Mouse (Mus musculus): ENCODE measurements around the gene Wfdc2. TPM values are rescaled to one million over a fixed set of nuclear protein-coding genes. Genes with fewer than 3 reads are reported as not detected.
A peak's percentile ranks its signal among the peaks of the same experiment; 100 is the strongest.
"Not testable (repeated sequence)": the region's sequence is repeated elsewhere in the genome, so short reads cannot be mapped to it uniquely, and the experiment has no call there.

The Wfdc2 gene
- total RNA-seq, 2 experiments from 2014 or later = 2.1 TPM; not detected in 1

DNA sequence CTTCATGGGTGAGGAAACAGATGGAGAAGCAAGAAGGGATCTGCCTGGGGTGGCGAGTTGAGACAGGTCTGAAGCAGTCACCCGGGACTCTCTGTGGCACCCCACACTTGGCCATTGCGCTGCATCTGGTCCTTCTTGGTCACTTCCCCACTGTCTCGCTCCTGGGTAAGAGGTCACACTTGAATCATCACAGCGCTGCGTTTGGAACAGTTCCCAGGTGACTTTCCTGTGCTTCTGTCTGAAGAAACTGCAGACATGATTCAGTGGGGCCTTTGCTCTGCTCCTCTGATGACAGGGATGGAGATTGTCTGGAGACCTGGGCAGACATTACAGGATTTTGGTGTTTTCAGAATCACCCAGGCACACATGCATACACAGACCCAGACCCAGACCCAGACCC is 46.6 kb downstream of the Wfdc2 start:
- DNase-seq = peak; percentile 8
- intact Hi-C loops (cut with DNase I) = no loop called here

DNA sequence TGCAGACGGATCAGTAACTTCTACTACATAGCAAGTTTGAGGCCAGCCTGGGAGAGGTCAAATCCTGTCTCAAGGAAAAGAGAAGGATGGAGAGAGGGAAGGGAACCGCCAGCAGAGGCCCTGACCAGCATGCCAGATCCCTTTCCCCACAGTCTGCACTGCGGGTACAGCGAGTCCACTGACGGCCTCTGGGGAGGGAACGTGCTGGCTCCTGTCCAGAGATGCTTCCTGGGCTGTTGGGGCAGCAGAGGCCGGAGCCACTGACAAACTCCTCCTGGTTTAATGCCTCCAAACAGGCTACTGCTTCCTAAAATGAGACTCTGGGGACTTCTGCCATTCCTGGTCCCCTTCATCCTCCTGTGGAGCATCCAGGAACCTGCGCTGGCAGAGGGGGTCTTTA is 51.3 kb downstream of the Wfdc2 start, which contains the start of the genes Wfdc6b and Wfdc8:
Gene Wfdc6b, plus strand, starts transcription at position 52 of the 400 bp plus-strand sequence.
Gene Wfdc8, minus strand, starts transcription at position 156 of the 400 bp plus-strand sequence.
- DNase-seq = peak; percentile 55

DNA sequence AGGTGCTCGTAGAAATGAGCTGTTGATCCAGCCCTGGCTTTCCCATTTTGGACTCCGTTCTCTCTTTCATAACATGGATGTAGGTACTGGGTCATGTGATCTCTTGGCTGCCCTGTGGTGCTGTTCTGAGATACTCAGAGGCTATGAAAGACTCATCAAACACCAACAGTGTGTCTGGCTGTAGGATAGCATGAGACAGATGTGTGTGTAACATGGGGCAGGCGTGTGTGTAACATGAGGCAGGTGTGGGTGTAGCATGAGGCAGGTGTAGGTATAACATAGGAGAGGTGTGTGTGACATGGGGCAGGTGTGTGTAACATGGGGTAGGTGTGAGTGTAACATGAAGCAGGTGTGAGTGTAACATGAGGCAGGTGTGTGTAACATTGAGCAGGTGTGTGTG is 53.2 kb downstream of the Wfdc2 start:
- DNase-seq = no peak
- intact Hi-C loops (cut with DNase I) = no loop called here

More for the DNA sequence above, 51.3 kb downstream of the Wfdc2 start, which contains the start of the genes Wfdc6b and Wfdc8:
- intact Hi-C loops (cut with DNase I) = not testable (repeated sequence)

Other genes starting within 250 kb of the Wfdc2 start
- gene Svs6, start 245.7 kb upstream of the Wfdc2 start, total RNA-seq (2021) = not detected
- not detected for gene Svs5, start 229.7 kb upstream of the Wfdc2 start, total RNA-seq (2021)
- gene Slpi, start 173.3 kb upstream of the Wfdc2 start, total RNA-seq (2021) = under 1 TPM in 1 of 2 experiments, not detected in 1; 0.94 TPM
- gene Rbpjl, start 159.3 kb upstream of the Wfdc2 start, total RNA-seq (2021) = under 1 TPM; 0.24 to 0.40 TPM
- gene Matn4, start 157.3 kb upstream of the Wfdc2 start, total RNA-seq (2021) = 1 to 10 TPM; 9.6 to 9.8 TPM
- gene Sdc4, start 118.5 kb upstream of the Wfdc2 start, total RNA-seq (2021) = 10 to 100 TPM in 1 of 2 experiments, 1 to 10 TPM in 1; 9.6 to 12.6 TPM
- 10 to 100 TPM; 42.5 to 45.8 TPM for gene Sys1, start 105.4 kb upstream of the Wfdc2 start, total RNA-seq (2021)
- gene Gm20458, start 101.4 kb upstream of the Wfdc2 start, total RNA-seq (2021) = 1 to 10 TPM in 1 of 2 experiments, not detected in 1; 2.9 TPM
- gene Trp53tg5, start 88.7 kb upstream of the Wfdc2 start, total RNA-seq (2021) = not detected
- gene Dbndd2, start 76.3 kb upstream of the Wfdc2 start, total RNA-seq (2021) = 10 to 100 TPM; 32.6 to 33.5 TPM
- gene Pigt, start 64.9 kb upstream of the Wfdc2 start, total RNA-seq (2021) = 100 to 1,000 TPM; 109 to 113 TPM
- not detected for gene Spint3, start 11.0 kb downstream of the Wfdc2 start, total RNA-seq (2021)
- gene Wfdc6a, start 23.0 kb downstream of the Wfdc2 start, total RNA-seq (2021) = not detected
- not detected for gene Eppin, start 31.2 kb downstream of the Wfdc2 start, total RNA-seq (2021)
- gene Wfdc6b, start 51.1 kb downstream of the Wfdc2 start, total RNA-seq (2021) = under 1 TPM in 1 of 2 experiments, not detected in 1; 0.40 TPM
- gene Wfdc8, start 51.2 kb downstream of the Wfdc2 start, total RNA-seq (2021) = not detected
- not detected for gene Wfdc16, start 76.4 kb downstream of the Wfdc2 start, total RNA-seq (2021)
- not detected for gene Wfdc10, start 93.6 kb downstream of the Wfdc2 start, total RNA-seq (2021)
- not detected for gene Wfdc9, start 94.2 kb downstream of the Wfdc2 start, total RNA-seq (2021)
- gene Wfdc11, start 111.7 kb downstream of the Wfdc2 start, total RNA-seq (2021) = not detected
- not detected for gene Wfdc13, start 122.7 kb downstream of the Wfdc2 start, total RNA-seq (2021)
- gene Spint4, start 136.1 kb downstream of the Wfdc2 start, total RNA-seq (2021) = not detected
- gene Spint5, start 152.9 kb downstream of the Wfdc2 start, total RNA-seq (2021) = not detected
- 1 to 10 TPM in 1 of 2 experiments, under 1 TPM in 1; 0.60 to 1.1 TPM for gene Wfdc3, start 183.5 kb downstream of the Wfdc2 start, total RNA-seq (2021)
- 10 to 100 TPM; 35.8 to 38.1 TPM for gene Dnttip1, start 183.6 kb downstream of the Wfdc2 start, total RNA-seq (2021)
- 10 to 100 TPM; 10.8 to 14.3 TPM for gene Ube2c, start 207.5 kb downstream of the Wfdc2 start, total RNA-seq (2021)
- gene Tnnc2, start 217.6 kb downstream of the Wfdc2 start, total RNA-seq (2021) = not detected
- 10 to 100 TPM; 52.8 to 56.9 TPM for gene Snx21, start 223.4 kb downstream of the Wfdc2 start, total RNA-seq (2021)
- 10 to 100 TPM; 20.6 to 20.8 TPM for gene Acot8, start 242.5 kb downstream of the Wfdc2 start, total RNA-seq (2021)
- gene Zswim3, start 242.7 kb downstream of the Wfdc2 start, total RNA-seq (2021) = 1 to 10 TPM; 6.9 to 8.0 TPM